Mouse (Mus musculus) adrenal gland, postnatal 14 days (tissue): Measurements from ENCODE around the gene Rasd1. TPM values are rescaled to one million over a fixed set of nuclear protein-coding genes. Genes with fewer than 3 reads are reported as not detected.

ENCODE experiments used
- total RNA-seq: library from RNA; stranded (reverse); gene quantifications from 2 replicates; pipeline ENCODE4 v1.2.3, GENCODE M21; 2021

Gene Rasd1
- total RNA-seq, 1 experiment from 2014 or later = 29.0 TPM

Other genes with a start within 250 kb of the Rasd1 start
- 5.0 and 5.4 TPM in 2 replicates for gene Pld6, start 177.3 kb downstream of the Rasd1 start, total RNA-seq
- 51.2 and 57.3 TPM in 2 replicates for gene Flcn, start 154.9 kb downstream of the Rasd1 start, total RNA-seq
- gene Nt5m, start 125.5 kb downstream of the Rasd1 start, total RNA-seq = 28.9 and 30.7 TPM in 2 replicates
- 93.6 and 95.6 TPM in 2 replicates for gene Cops3, start 125.1 kb downstream of the Rasd1 start, total RNA-seq
- 27.0 and 27.8 TPM in 2 replicates for gene Med9, start 16.7 kb downstream of the Rasd1 start, total RNA-seq
- 16.4 and 69.4 TPM in 2 replicates for gene Pemt, start 81.5 kb upstream of the Rasd1 start, total RNA-seq
- gene Rai1, start 140.1 kb upstream of the Rasd1 start, total RNA-seq = 38.8 and 48.3 TPM in 2 replicates